Mouse (Mus musculus) ES-E14 (cell line): ENCODE data around the gene Capg. TPM values are rescaled to one million over a fixed set of nuclear protein-coding genes. Genes with fewer than 3 reads are reported as not detected.

Experiments used
- DNase-seq: peaks from one replicate; pipeline ENCODE4 v3.0.0-alpha.2; 2013; ENCODE audit warnings: low read depth, low spot score
- H3K27ac ChIP-seq: 2 replicates; pipeline ENCODE4 v1.5.1; 2012; ENCODE audit warnings: low read depth, mild to moderate bottlenecking, low read length, moderate library complexity, mixed read lengths; ENCODE audit not compliant: poor library complexity, insufficient read depth, severe bottlenecking
- H3K36me3 ChIP-seq: 2 replicates; pipeline ENCODE4 v1.6.1; 2012; ENCODE audit warnings: mild to moderate bottlenecking, low read length, moderate library complexity, mixed read lengths; ENCODE audit not compliant: control insufficient read depth, poor library complexity, insufficient read depth, severe bottlenecking
- H3K4me1 ChIP-seq, 2 experiments: fragments of 150-350 bp in 1 of 2; sonication (generic) in 1 of 2; 2 replicates each; pipeline ENCODE4 v1.6.1; 2012; ENCODE audit warnings: low read length in 2 of 2, mild to moderate bottlenecking in 1 of 2, mixed read lengths in 1 of 2; ENCODE audit not compliant: control insufficient read depth in 2 of 2, insufficient read depth in 2 of 2, poor library complexity in 1 of 2
- H3K4me3 ChIP-seq, 2 experiments: fragments of 150-350 bp in 1 of 2; sonication (generic) in 1 of 2; 2 replicates each; pipeline ENCODE4 v1.5.1; 2012; ENCODE audit warnings: low read length in 2 of 2, low read depth in 1 of 2, mild to moderate bottlenecking in 1 of 2, mixed read lengths in 1 of 2; ENCODE audit not compliant: insufficient read depth in 1 of 2, poor library complexity in 1 of 2, severe bottlenecking in 1 of 2
- H3K9ac ChIP-seq: 2 replicates; pipeline ENCODE4 v1.6.1; 2012; ENCODE audit warnings: low read depth, mild to moderate bottlenecking, low read length, mixed read lengths; ENCODE audit not compliant: poor library complexity, insufficient read depth, severe bottlenecking
- H3K9me3 ChIP-seq: fragments of 150-350 bp; sonication (generic); 2 replicates; pipeline ENCODE4 v1.6.1; 2012; ENCODE audit warnings: low read depth, mild to moderate bottlenecking, low read length; ENCODE audit not compliant: control insufficient read depth, insufficient read depth
- CHD2 ChIP-seq: IDR thresholded peaks from 2 replicates; pipeline ENCODE4 v1.6.1; 2014; ENCODE audit warnings: mild to moderate bottlenecking, low read depth, low read length, inconsistent platforms
- HCFC1 ChIP-seq: IDR thresholded peaks from 2 replicates; pipeline ENCODE4 v1.6.1; 2012; ENCODE audit warnings: low read length, inconsistent platforms, borderline replicate concordance; ENCODE audit not compliant: insufficient read depth
- MAFK ChIP-seq: IDR thresholded peaks from 2 replicates; pipeline ENCODE4 v1.6.1; 2014; ENCODE audit warnings: mild to moderate bottlenecking, low read depth, low read length, inconsistent platforms; ENCODE audit not compliant: insufficient read depth
- ZC3H11A ChIP-seq: IDR thresholded peaks from 2 replicates; pipeline ENCODE4 v1.6.1; 2012; ENCODE audit warnings: low read depth, mild to moderate bottlenecking, inconsistent platforms, low read length, borderline replicate concordance
- ZNF384 ChIP-seq: IDR thresholded peaks from 2 replicates; pipeline ENCODE4 v1.6.1; 2012; ENCODE audit warnings: low read depth, low read length, inconsistent platforms
- in situ Hi-C, 2 experiments: fragments of 600-800 bp; cut with MboI; formaldehyde crosslinking; loops; one replicate each; pipeline ENCODE4 v1.15.1; 2025; ENCODE audit warnings: low sequenced_read_pairs in 2 of 2, inconsistent platforms in 1 of 2; ENCODE audit not compliant: unreplicated experiment in 2 of 2
- total RNA-seq: library from RNA; depleted of rRNA; stranded (reverse); fragments of 300-350 nt; gene quantifications from 2 replicates; pipeline ENCODE4 v1.2.3, GENCODE M21; 2012

Capg gene
- total RNA-seq, 1 experiment: 58.4 TPM

DNA sequence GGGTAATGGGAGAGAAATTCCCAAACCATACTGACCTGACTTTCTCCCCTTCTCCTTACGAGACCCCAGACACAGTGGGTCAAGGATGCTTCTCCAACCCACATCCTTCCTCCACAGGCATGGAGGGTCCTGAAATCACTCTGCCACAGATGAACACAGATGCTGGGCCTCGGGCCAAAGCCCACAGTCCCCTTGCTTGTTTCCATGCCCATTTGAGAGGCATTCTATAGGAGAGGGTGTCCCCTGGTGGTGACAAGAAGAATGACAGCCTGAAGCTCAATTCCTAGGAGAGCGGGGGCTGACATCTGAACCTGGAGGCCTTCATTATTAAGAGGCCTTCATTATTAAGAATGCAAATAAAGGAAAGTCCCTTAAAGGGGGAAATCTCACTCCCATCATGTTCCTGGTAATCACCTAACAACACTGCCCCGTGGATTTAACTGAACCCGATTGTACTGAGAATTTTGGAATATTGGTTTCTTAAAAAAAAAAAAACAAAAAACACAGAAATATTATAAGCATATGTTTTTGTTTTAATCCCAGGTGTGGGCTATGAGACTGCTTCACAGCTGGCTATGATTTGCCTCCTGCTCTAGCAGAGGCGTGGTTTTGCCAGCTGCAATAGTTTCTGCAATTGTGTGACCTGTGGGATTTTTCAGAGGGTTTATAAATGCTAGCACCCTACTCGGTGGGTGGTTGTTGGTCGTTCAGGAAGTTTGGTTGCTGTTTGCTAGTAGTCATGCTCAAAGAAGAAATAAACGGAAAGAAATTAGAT is 10.0 kb upstream of the Capg start:
- Histone ChIP-seq H3K4me1 (peaks cover 0 to 3% of the 10 kb centered on the region in 2 experiments; a peak in 1 of 4 replicates), H3K9me3 (no peaks in the 10 kb centered on the region), H3K9ac (no peak overlapping the region), H3K36me3 (no peaks in the 10 kb centered on the region), H3K4me3 (no peak overlapping the region), H3K27ac (no peak overlapping the region)
- DNase-seq: no peak
- in situ Hi-C loops: no loop called here
- TF ChIP-seq CHD2 (no peak), ZNF384 (no peak), ZC3H11A (peak; percentile 97), HCFC1 (no peak)

DNA sequence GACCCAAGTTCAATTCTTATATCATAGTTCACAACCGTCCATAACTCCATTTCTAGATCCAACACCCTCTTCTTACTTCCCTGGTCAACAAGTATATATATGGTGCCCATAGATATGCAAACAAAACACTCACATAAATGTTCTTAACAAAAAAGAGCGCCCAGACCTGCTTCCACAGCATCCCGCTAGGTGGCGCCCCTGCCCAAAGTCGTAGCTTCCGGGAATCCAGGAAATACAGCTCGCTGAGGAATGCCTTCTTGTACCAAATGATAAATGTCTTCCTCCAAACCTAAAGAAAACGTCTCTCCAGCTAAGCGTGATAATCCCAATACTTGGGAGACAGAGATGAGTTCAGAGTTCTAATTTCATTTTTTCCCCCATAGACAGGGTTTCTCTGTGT is 9.0 kb upstream of the Capg start:
- DNase-seq: peak; percentile 79
- no peak overlapping the region for H3K9ac ChIP-seq
- TF ChIP-seq CHD2 (no peak), HCFC1 (no peak), MAFK (no peak), ZC3H11A (no peak; the same call in 1 of the 2 replicates), ZNF384 (no peak)
- H3K36me3 ChIP-seq: no peaks in the 10 kb centered on the region
- in situ Hi-C loops: loop anchor here (5.0 kb wide), 1 partner anchor 108 kb away; no protein-coding TSS in a partner anchor
- H3K4me3 ChIP-seq: peak overlapping the region in 1 of 2 experiments; percentile 52; a peak in 2 of 4 replicates
- peaks cover 0 to 3% of the 10 kb centered on the region in 2 experiments; a peak in 1 of 4 replicates for H3K4me1 ChIP-seq
- H3K27ac ChIP-seq: no peak overlapping the region
- H3K9me3 ChIP-seq: no peaks in the 10 kb centered on the region

DNA sequence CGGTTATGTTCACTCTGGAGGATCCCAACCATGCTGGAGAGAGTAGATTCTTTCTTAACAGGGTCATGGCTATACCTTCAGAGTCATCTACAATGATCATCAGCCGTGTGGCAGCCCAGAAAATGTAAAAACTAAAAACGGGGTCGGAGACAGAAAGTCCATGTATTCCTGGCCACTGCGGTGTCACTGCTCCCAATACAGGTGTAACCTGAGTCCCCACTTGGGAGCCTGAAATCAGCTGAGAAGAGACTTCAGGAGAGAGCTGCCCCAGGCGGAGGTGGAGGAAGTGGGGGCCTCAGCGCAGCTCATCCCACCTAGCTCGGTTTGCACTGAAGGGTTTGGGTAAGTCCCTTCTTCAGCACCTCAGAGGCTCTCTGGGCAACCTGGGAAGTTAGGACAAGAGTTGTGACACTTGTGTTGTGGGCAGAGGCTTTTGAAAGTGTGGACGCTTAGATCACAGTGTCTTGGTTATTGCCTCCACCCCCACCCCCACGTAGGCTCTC is 6.1 kb upstream of the Capg start:
- Histone ChIP-seq H3K9me3 (no peaks in the 10 kb centered on the region), H3K27ac (no peak overlapping the region), H3K4me3 (peak overlapping the region; percentile 47 to 75; a peak in 3 of 4 replicates), H3K9ac (peak overlapping the region; percentile 36; the same call in 1 of the 2 replicates), H3K4me1 (peaks cover 0 to 3% of the 10 kb centered on the region in 2 experiments; a peak in 1 of 4 replicates), H3K36me3 (no peaks in the 10 kb centered on the region)
- DNase-seq: no peak
- in situ Hi-C loops: loop anchor here (5.0 kb wide), 1 partner anchor 111 kb away; no protein-coding TSS in a partner anchor
- TF ChIP-seq MAFK (no peak), ZNF384 (no peak), ZC3H11A (no peak), CHD2 (no peak), HCFC1 (no peak)

- no peaks in the 10 kb centered on the region for H3K9me3 ChIP-seq
- in situ Hi-C loops: loop anchor here (5.0 kb wide), 1 partner anchor 111 kb away; no protein-coding TSS in a partner anchor
- H3K36me3 ChIP-seq: no peaks in the 10 kb centered on the region
- H3K9ac ChIP-seq: peak overlapping the region; percentile 36
- peak overlapping the region; percentile 47 to 75 for H3K4me3 ChIP-seq
- H3K4me1 ChIP-seq: peaks cover 0 to 3% of the 10 kb centered on the region in 2 experiments; a peak in 1 of 4 replicates
- peak; percentile 72 for DNase-seq
- TF ChIP-seq HCFC1 (peak; percentile 97), ZC3H11A (no peak)
- H3K27ac ChIP-seq: no peak overlapping the region
Observed at GRCm38 (mm10) chr6:72538562-72539031, 5.6 kb upstream of the Capg start.
